Mouse (Mus musculus) brain, embryonic 14.5 days (tissue): Measurements from ENCODE around the gene Slc9a1. TPM values are rescaled to one million over a fixed set of nuclear protein-coding genes. Genes with fewer than 3 reads are reported as not detected.

Experiments used
- DNase-seq: peaks from one replicate; pipeline ENCODE4 v3.0.0-alpha.2; 2011; ENCODE audit warnings: low read depth
- CTCF ChIP-seq: fragments of 200-500 bp; IDR thresholded peaks from 2 replicates; pipeline ENCODE4 v1.5.1; 2012; ENCODE audit warnings: inconsistent platforms, mild to moderate bottlenecking, moderate library complexity, borderline replicate concordance; ENCODE audit not compliant: insufficient read depth, insufficient read length; ENCODE audit errors: extremely low read depth
- POLR2A ChIP-seq: fragments of 200-500 bp; IDR thresholded peaks from 2 replicates; pipeline ENCODE4 v1.6.1; 2012; ENCODE audit warnings: mild to moderate bottlenecking, inconsistent platforms, borderline replicate concordance; ENCODE audit not compliant: poor library complexity, insufficient read depth, insufficient read length, severe bottlenecking; ENCODE audit errors: extremely low read depth
- polyA plus RNA-seq: library from polyadenylated mRNA; depleted of rRNA; stranded (reverse); fragments of >200 nt; gene quantifications from 2 replicates; pipeline ENCODE4 v1.2.3, GENCODE M21; 2012

The Slc9a1 gene
- polyA plus RNA-seq, 1 experiment: 33.1 TPM

DNA sequence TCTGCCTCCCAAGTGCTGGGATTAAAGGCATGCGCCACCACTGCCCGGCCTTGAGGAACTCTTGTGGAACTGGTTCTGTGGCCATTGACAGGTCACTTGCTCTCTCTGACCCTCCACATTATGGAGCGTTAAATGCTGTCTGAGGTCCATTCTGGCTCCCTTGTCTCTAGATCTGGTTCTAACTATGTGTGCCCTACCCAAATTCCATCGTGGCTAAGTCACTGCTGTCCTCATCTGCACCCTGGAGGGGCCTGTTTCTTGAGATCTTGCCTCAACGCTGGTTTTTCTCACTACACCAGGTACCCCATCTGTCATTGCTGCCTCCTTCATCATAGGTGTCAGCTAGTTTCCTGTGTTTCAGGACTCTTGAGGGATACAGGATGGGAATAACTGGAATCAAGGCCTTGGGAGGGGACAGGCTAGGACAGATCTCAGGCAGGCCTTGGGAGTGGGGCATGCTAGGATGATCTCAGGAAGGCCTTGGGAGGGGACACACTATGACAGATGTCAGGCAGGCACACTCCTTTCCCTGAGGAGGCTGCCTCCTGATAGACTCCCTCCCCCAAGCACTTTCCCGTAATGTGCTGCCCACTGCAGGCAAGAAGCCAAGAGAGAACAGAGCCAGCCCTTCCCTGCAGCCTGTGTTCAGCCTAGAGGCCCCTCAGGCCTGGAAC, 37.7 kb downstream of the Slc9a1 start:
- TF ChIP-seq CTCF (no peak), POLR2A (no peak)
- peak; percentile 75 for DNase-seq

DNA sequence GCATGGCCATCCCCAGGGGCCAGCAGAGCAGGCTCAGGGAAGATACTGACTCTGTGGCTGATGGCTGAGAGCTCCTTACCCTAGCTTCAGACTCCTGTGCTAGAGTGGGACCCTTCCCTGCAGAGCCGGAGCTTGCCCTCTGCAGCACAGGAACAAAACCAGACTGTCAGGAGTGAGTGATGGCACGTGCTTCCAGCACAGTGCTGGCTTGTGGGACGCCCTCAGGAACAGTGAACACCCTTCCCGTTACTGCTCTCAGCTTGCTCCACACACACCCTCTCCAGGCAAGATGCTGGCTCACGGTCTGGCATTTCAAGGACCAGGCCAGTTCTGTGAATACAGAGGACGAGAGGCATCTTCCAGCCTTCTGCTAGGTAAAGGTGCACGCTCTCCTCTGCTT, 38.5 kb downstream of the Slc9a1 start:
- no peak for TF ChIP-seq CTCF
- no peak for TF ChIP-seq POLR2A
- DNase-seq: no peak

DNA sequence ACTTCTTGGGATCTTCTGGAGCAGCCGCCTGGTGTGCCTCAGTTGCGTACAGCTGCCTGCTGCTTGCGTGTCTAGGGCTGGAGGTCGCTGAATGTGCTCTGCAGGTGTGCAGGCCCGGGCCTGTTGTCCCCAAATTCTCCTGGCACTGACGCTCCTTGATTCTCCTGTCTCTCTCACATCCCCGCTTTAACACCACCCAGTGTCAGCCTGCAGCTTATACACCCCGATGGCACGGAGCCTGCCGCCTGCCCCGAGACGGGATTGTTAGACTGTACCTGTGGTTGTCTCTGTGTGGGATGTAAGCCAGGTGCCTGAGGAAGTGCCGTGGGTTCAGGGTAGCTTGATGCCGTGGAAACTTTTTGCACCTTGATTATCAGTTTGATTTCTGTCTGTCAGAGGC, 41.5 kb downstream of the Slc9a1 start:
- DNase-seq: no peak
- TF ChIP-seq POLR2A (no peak), CTCF (no peak)

DNA sequence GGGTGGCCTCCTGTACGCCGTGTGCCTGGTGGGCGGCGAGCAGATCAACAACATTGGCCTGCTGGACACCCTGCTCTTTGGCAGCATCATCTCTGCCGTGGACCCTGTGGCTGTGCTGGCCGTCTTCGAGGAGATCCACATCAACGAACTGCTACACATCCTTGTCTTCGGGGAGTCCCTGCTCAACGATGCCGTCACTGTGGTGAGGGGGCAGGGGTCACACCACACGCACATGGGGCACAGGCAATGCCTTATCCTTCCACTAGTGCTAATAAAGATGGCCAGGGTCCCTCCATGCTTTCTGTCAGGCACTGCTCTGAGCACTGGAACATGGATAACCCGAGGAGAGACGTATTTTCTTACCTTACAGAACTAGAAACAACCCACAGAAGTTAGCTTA, 42.6 kb downstream of the Slc9a1 start:
- no peak for TF ChIP-seq POLR2A
- TF ChIP-seq CTCF: no peak
- DNase-seq: no peak

DNA sequence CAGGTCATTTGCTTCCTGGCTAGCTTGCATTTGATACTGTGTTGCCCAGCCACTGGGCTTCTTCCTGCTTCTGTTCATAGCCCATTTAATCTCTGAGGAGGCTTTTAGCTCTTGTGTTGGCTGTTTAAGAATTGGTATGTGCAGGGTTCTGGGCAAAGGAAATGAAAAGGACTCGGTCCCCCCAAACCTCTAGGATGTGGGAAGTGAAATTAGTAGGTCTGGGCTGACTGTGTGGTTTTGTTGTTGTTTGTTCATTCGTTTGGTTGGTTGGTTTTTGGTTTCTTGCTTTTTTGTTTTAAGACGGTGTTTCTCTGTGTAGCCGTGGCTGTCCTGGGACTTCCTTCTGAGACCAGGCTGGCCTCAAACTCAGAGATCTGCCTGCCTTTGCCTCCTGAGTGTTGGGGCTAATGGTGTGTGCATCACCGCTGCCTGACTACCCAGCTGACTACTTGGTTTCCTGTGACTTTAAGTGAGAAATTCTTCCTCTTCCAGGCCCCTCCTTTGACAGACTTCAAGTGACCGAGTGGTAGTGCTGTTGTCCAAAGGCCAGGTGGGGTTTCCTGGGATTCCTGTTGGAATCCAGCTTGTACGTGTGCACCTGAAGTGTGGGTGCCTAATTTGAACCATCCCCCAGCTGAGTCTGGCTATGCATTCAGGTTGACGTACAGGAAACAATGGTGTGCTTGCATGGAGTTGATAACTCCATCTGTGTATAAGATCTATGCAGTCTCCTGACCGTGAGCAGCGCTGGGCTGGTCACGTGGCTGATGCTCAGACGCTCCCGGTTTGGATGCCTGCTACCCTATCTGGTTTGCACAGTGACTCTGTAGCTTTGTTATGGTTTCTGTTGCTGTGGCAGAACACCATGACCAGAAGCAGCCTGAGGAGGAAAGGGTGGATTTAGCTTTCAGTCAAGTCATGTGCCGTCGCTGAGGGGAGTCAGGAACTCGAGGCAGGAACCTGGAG, 43.4 kb downstream of the Slc9a1 start:
- TF ChIP-seq CTCF: no peak
- TF ChIP-seq POLR2A: no peak
- no peak for DNase-seq

DNA sequence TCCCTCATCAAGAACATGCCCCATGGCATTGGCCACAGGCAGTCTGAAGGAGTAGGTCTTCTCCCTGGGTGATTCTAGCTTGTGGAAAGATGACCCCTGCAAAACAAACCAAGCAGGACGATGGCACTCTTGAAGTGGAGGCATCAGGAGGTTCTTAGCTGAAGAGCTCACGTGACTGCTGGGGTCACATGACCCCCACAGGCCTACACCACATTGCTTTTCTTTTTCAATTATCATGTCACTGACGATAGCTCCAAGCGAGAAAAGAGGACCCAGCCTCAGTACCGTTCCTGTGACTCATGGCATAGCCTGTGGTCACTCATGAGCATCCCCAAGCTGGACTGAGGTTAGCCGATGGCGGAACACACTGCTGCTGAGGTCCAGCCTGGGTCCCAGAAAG, 44.1 kb downstream of the Slc9a1 start:
- TF ChIP-seq CTCF: no peak
- TF ChIP-seq POLR2A: no peak
- DNase-seq: no peak

DNA sequence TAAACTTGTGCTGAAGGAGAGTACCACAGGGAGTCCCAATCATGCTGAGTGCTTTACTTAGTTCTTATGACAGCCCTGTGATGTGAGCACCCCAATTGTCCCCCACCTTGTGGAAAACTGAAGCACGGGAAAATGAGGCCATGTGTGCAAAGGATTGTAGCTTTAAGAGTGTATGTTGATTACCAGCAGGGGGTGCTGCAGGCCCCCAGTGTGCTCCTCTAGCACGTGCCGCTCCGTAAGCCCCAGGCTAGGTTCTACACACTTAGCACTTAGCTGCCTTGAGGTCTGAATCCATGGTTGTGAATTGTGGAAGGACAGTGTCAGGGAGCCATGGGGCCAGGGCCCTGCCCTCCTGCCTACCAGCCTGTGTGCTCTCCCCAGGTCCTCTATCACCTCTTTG, 45.4 kb downstream of the Slc9a1 start:
- DNase-seq: no peak

DNA sequence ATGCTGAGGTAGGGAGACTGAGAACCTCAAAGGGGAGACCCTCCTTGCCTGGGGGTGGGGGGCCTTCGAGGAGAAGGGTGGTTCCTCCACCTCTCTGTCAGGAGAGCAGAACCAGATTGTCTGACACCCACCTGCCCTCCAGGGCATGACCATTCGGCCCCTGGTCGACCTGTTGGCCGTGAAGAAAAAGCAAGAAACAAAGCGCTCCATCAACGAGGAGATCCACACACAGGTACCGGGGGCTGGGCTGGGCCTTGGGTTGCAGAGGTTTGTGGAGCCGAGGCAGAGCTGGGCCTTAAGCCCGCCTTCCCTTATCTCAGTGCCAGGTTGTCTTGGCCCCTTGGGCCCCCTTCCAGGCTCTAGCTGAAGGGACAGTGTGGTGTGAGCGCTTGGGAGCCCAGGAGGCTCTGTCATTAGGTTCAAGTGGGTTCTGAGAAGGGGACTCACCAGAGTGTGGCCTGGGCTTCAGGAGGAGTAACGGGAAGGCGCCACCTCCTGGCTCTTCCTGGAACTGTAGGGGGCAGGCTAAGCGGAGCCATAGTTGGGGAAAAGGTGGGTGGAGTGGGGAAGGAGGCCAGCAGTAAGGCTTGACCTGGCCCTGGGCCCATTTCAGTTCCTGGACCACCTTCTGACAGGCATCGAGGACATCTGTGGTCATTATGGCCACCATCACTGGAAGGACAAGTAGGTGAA, 50.0 kb downstream of the Slc9a1 start:
- TF ChIP-seq CTCF (peak; percentile 80), POLR2A (no peak)
- no peak for DNase-seq

More for the DNA sequence above, 45.4 kb downstream of the Slc9a1 start:
- TF ChIP-seq POLR2A: no peak
- peak; percentile 37; the same call in 1 of the 2 replicates for TF ChIP-seq CTCF

DNA sequence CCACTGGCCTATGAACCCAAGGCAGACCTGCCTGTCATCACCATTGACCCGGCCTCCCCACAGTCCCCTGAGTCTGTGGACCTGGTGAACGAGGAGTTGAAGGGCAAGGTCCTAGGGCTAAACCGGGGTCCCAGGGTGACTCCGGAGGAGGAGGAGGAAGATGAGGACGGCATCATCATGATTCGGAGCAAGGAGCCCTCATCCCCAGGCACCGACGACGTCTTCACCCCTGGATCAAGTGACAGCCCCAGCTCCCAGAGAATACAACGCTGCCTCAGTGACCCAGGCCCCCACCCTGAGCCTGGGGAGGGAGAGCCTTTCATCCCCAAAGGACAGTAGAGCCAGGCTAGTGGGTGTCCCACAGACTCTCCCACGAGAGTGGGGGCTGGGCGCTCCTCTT, 52.5 kb downstream of the Slc9a1 start:
- DNase-seq: no peak
- TF ChIP-seq POLR2A: no peak
- TF ChIP-seq CTCF: no peak

DNA sequence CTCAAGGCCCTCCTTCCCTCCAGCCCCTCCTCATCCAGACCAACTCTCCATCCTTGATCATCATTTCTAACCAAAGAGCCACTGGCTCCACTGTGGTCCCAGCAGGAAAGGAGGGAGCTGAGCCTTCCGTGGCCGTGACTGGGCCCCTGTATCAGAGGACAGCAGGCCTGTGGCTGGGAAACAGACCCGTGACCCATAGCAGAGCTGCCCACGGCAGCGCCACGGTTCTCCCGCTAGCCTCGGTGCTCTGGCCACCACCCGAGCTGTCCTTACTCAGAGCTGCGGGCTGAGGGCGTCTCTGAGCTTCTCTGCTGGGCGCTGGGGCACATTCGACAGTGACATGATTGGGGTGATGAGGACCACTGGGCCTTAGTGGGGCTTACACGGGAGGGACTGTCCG, 53.1 kb downstream of the Slc9a1 start:
- TF ChIP-seq POLR2A (no peak), CTCF (no peak)
- no peak for DNase-seq

DNA sequence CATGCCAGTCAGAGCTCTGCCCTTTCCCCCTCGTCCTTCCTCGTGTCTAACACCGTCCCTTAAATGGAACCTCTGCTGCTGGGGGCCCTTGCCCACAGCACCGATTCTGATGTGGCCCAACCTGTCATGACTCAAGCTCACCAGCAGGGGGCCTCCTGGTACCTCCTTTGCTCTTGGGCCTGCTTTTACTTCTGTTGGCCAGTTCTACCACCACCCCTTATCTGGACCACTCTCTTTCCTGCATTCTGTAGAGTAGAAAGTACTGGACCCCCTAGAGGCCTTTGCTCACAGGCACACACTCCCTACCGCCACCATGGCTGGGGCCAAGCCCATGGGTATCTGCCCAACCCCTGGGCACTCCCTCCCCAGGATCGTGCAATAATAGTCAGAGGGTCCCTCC, 53.6 kb downstream of the Slc9a1 start:
- TF ChIP-seq POLR2A: no peak
- TF ChIP-seq CTCF: peak; percentile 86
- peak; percentile 36 for DNase-seq

DNA sequence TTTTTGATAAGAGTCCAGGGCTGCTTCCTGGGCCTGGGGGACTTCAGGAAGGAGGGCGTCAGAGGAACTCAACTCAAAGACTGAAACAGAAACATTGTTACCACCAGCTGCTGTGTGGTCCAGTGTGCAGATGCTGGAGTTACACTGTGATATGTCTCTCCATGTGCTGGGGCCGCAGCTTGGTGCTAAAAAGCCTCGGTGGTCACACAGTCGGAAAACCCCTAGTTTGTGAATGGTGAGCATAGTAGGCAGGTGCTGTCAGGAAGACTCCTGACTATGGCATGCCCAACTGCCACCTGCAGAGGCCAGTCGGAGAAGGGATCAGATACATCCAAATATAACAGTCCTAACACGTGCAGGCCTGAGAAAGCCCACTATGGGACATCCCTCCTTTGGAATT, 54.2 kb downstream of the Slc9a1 start:
- TF ChIP-seq CTCF: no peak
- TF ChIP-seq POLR2A: no peak
- DNase-seq: no peak
